Mouse (Mus musculus) mammary gland, adult 2 months (tissue): ENCODE data around the gene Rab17. TPM values are rescaled to one million over a fixed set of nuclear protein-coding genes. Genes with fewer than 3 reads are reported as not detected.

Experiments
- polyA plus RNA-seq: library from polyadenylated mRNA; depleted of rRNA; stranded (reverse); fragments of >200 nt; gene quantifications from 2 replicates; pipeline ENCODE4 v1.2.3, GENCODE M21; 2012; ENCODE audit warnings: low replicate concordance; rRNA removed

Rab17 gene
- 3.6 and 4.0 TPM in 2 replicates for polyA plus RNA-seq

DNA sequence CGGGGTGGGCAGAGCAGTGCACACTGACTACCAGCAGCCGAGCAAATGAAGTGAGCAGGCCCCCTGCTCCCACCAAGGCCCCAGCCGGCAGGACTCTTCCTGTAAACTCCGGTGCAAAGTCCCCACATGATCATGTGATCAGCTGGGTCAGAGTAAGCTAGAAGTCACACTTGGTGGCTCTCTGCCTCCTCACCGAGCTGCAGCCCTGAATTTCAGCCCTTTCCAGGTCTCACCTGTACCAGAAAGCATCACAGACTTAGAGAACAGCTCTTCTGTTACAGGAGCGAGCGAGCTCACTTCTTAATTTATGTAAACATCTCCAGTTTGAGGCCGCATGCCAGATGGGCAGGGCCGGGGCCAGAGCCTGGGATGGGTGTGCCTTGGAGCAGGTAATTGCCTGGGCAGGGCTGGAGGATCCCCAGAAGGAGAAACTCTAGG is at the start of gene Rab17:
Rab17 (minus strand) TSS at position 315 of the 438 bp plus-strand sequence.

DNA sequence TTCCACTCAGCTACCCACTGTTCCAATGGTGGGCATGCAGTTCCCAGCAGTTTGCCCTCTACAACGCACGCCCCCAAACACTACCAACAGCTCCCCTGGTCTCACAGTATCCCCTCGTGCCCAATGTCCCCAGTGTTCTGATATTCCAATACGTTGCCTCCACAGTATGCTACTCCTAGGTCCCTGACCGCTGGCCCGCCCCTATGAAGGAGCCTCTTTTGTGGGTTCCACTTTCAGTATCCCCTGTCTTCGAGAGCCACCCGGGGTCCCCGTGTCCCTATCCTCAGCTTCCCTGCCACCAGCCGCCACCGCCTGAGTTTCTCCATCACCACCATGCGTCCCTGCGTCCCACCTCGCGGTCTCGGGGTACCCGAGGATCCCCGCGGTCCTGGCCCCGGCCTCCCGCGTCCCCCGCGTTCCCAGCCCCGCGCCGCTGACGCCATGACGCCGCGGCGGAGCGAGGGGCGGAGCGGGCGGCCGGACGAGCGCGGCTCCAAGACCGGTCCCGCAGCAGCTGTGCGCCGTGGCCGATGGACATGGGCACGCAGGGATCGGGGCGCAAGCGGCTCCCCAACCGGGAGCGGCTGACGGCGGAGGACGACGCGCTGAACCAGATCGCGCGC is 28.9 kb upstream of the Rab17 start, which contains the start of gene Lrrfip1:
Lrrfip1 (plus strand) TSS at position 470 of the 623 bp plus-strand sequence.

DNA sequence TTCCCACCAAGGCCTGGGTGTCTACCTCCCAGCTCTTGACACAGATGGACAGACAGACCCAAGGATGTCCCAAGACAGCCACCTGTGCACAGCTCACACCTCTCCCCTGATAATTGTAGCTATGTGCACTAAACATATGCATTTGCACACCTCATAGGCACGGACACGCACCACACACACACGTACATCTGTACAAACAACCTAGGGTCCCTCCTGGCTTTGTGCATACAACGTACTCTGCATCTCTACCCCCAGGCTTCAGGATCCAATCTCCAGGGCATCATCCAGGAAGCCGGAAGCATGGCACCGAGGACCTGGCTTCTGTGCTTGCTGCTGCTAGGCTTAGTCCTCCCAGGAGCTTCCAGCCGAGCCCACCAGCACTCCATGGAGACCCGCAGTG is 16.7 kb downstream of the Rab17 start, which contains the start of gene Prlh:
Prlh (plus strand) TSS at position 301 of the 400 bp plus-strand sequence.

DNA sequence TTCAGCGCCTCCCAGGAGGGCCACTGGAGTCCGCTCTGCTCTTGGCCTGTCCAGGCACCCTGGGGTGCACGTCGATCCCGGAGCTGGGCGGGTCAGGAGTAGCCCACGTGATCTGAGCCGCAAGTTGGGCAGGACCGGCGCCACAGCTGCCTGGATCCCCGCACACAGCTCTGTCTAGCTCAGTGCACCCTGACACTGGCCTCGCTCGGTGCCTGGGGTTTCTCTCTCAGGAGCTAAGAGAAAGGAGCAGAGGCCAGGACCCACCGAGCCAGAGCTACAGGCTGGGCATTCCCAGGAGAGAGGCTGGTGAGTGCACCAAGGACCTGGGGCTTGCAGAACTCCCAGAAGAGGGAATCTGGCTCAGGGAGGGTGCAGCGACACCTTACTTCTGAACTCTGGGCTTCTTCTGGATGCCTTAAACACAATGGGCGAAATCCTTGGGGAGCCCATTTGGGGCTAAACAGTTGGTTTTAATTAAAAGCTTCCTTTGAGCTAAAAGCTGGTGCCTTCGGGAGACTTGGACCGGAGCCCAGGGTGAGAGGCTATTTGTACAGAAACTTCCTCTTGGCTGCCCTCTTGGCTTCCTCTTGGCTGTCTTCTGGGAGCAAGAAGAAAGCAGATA is 54.4 kb downstream of the Rab17 start, which contains the start of gene Mlph:
Mlph (plus strand) TSS at position 138 of the 622 bp plus-strand sequence.

Other genes starting within 250 kb of the Rab17 start
- 93.2 and 94.9 TPM in 2 replicates for gene Col6a3, start 125.7 kb downstream of the Rab17 start, polyA plus RNA-seq
- gene Mlph, start 54.6 kb downstream of the Rab17 start, polyA plus RNA-seq: 26.7 and 27.1 TPM in 2 replicates
- gene Prlh, start 16.6 kb downstream of the Rab17 start, polyA plus RNA-seq: not detected in 2 replicates
- gene Lrrfip1, start 29.1 kb upstream of the Rab17 start, polyA plus RNA-seq: 11.5 and 21.7 TPM in 2 replicates
- not detected in 2 replicates for gene Rbm44, start 175.4 kb upstream of the Rab17 start, polyA plus RNA-seq
- gene Ramp1, start 210.2 kb upstream of the Rab17 start, polyA plus RNA-seq: 20.0 and 37.1 TPM in 2 replicates